Mouse (Mus musculus) frontal cortex, postnatal 25 days (tissue): ENCODE data around the gene Flnb.

Experiments
- DNase-seq, 2 experiments: peaks; one replicate each; pipeline ENCODE4 v3.0.0; 2022; ENCODE audit warnings: low spot score in 2 of 2

The Flnb gene

GRCm38 (mm10) chr14:7826151-7826937 is 8.6 kb downstream of the Flnb start:
- no peak for DNase-seq

GRCm38 (mm10) chr14:7829181-7829580 is 11.4 kb downstream of the Flnb start:
- DNase-seq: no peak

- DNase-seq: no peak
Observed at GRCm38 (mm10) chr14:7831770-7832439, 14.1 kb downstream of the Flnb start.

- DNase-seq: no peak
Observed at GRCm38 (mm10) chr14:7832440-7832783, 14.7 kb downstream of the Flnb start.

- no peak for DNase-seq
Observed at GRCm38 (mm10) chr14:7833458-7833857, 15.7 kb downstream of the Flnb start.

- DNase-seq: no peak
Observed at GRCm38 (mm10) chr14:7838564-7839089, 20.9 kb downstream of the Flnb start.

GRCm38 (mm10) chr14:7839950-7840514 is 22.3 kb downstream of the Flnb start:
- no peak for DNase-seq

GRCm38 (mm10) chr14:7842631-7843332 is 25.0 kb downstream of the Flnb start:
- no peak for DNase-seq

- DNase-seq: no peak
Observed at GRCm38 (mm10) chr14:7846696-7847095, 28.9 kb downstream of the Flnb start.

GRCm38 (mm10) chr14:7847746-7848232 is 30.0 kb downstream of the Flnb start:
- no peak for DNase-seq

GRCm38 (mm10) chr14:7850913-7851312 is 33.2 kb downstream of the Flnb start:
- no peak for DNase-seq

GRCm38 (mm10) chr14:7851543-7852065 is 33.8 kb downstream of the Flnb start:
- DNase-seq: no peak

- DNase-seq: no peak
Observed at GRCm38 (mm10) chr14:7853691-7854090, 35.9 kb downstream of the Flnb start.

- DNase-seq: no peak
Observed at GRCm38 (mm10) chr14:7854366-7854765, 36.6 kb downstream of the Flnb start.

- no peak for DNase-seq
Observed at GRCm38 (mm10) chr14:7855101-7855500, 37.3 kb downstream of the Flnb start.

GRCm38 (mm10) chr14:7855501-7855900 is 37.7 kb downstream of the Flnb start:
- DNase-seq: no peak

GRCm38 (mm10) chr14:7856348-7856747 is 38.6 kb downstream of the Flnb start:
- no peak for DNase-seq

GRCm38 (mm10) chr14:7857835-7858234 is 40.1 kb downstream of the Flnb start:
- DNase-seq: no peak

- DNase-seq: no peak
Observed at GRCm38 (mm10) chr14:7858430-7858829, 40.7 kb downstream of the Flnb start.

- no peak for DNase-seq
Observed at GRCm38 (mm10) chr14:7860525-7861154, 42.9 kb downstream of the Flnb start.

GRCm38 (mm10) chr14:7861275-7861674 is 43.5 kb downstream of the Flnb start:
- DNase-seq: no peak
